Mouse (Mus musculus) forebrain, embryonic 16.5 days (tissue): Measurements from ENCODE around the gene Tspan31. TPM values are rescaled to one million over a fixed set of nuclear protein-coding genes. Genes with fewer than 3 reads are reported as not detected.
A peak's percentile ranks its signal among the peaks of the same experiment; 100 is the strongest.

Experiments
- ATAC-seq: fragments of 200-750 bp; cut with Nextera tagmentation; 2 replicates; pipeline ENCODE4 v1.8.0; 2017; ENCODE audit warnings: mild to moderate bottlenecking, moderate library complexity
- H3K27ac ChIP-seq: fragments of 300-500 bp; sonication (generic); 2 replicates; pipeline ENCODE4 v1.5.1; 2014; ENCODE audit warnings: low read length, control low read depth
- H3K27me3 ChIP-seq: fragments of 300-500 bp; sonication (generic); replicated peaks from 2 replicates; pipeline ENCODE4 v1.6.1; 2014; ENCODE audit warnings: low read length; ENCODE audit not compliant: control insufficient read depth, insufficient read depth
- H3K36me3 ChIP-seq: fragments of 300-500 bp; sonication (generic); 2 replicates; pipeline ENCODE4 v1.6.1; 2014; ENCODE audit not compliant: control insufficient read depth, insufficient read depth
- H3K4me1 ChIP-seq: fragments of 300-500 bp; sonication (generic); replicated peaks from 2 replicates; pipeline ENCODE4 v1.6.1; 2014; ENCODE audit warnings: low read length; ENCODE audit not compliant: control insufficient read depth, insufficient read depth
- H3K4me2 ChIP-seq: fragments of 300-500 bp; sonication (generic); 2 replicates; pipeline ENCODE4 v1.6.1; 2014; ENCODE audit warnings: mild to moderate bottlenecking, low read length, control low read depth
- H3K4me3 ChIP-seq: fragments of 300-500 bp; sonication (generic); replicated peaks from 2 replicates; pipeline ENCODE4 v1.5.1; 2014; ENCODE audit warnings: mild to moderate bottlenecking, low read length, control low read depth
- H3K9ac ChIP-seq: fragments of 300-500 bp; sonication (generic); replicated peaks from 2 replicates; pipeline ENCODE4 v1.6.1; 2014; ENCODE audit warnings: low read depth, low read length, control low read depth
- H3K9me3 ChIP-seq: fragments of 300-500 bp; sonication (generic); 2 replicates; pipeline ENCODE4 v1.6.1; 2016; ENCODE audit warnings: low read length; ENCODE audit not compliant: control insufficient read depth
- WGBS: fragments of 180-500 bp; shearing (Covaris S2); extraction: QIAGEN DNeasy Blood & Tissue Kit; methylation state at CpG from one replicate; pipeline ENCODE4 v1.1.7; 2014; 5-methylcytosine and 5-hydroxymethylcytosine counted together
- polyA plus RNA-seq: library from polyadenylated mRNA; unstranded; fragments of >200 nt; fragmentation: Nextera tagmentation; extraction: Ambion mirVana; gene quantifications from 2 replicates; pipeline ENCODE4 v1.2.1, GENCODE M21; 2015

Tspan31 gene
- polyA plus RNA-seq, 1 experiment from 2014 or later = 120 TPM

GRCm38 (mm10) chr10:127040569-127041214 lies 29.4 kb downstream of the Tspan31 start:
- Histone ChIP-seq H3K9me3 (no peaks in the 10 kb centered on the region), H3K4me3 (peak overlapping the region; percentile 64), H3K9ac (peak overlapping the region; percentile 71), H3K36me3 (no peaks in the 10 kb centered on the region), H3K27me3 (0 out of 2 replicates have a peak, but pooled peaks cover 2% of the 10 kb centered on the region), H3K4me2 (peak overlapping the region; percentile 97), H3K4me1 (peaks cover 12% of the 10 kb centered on the region), H3K27ac (no peak overlapping the region)
- ATAC-seq = peak; percentile 4; the same call in 1 of the 2 replicates
- WGBS = 2% methylated on average over 20 of the region's 20 CpGs

GRCm38 (mm10) chr10:127037641-127038040 lies 32.4 kb downstream of the Tspan31 start:
- Histone ChIP-seq H3K9ac (no peak overlapping the region), H3K4me2 (no peak overlapping the region), H3K4me3 (no peak overlapping the region), H3K27ac (no peak overlapping the region), H3K27me3 (0 out of 2 replicates have a peak, but pooled peaks cover 2% of the 10 kb centered on the region), H3K4me1 (peaks cover 10% of the 10 kb centered on the region), H3K36me3 (no peaks in the 10 kb centered on the region), H3K9me3 (no peaks in the 10 kb centered on the region)
- 77% methylated on average over 12 of the region's 12 CpGs for whole genome bisulfite sequencing
- no peak for ATAC-seq

GRCm38 (mm10) chr10:127036273-127036672 lies 33.8 kb downstream of the Tspan31 start:
- no peak for ATAC-seq
- no peak overlapping the region for H3K4me3 ChIP-seq
- H3K27ac ChIP-seq = no peak overlapping the region
- H3K4me2 ChIP-seq = no peak overlapping the region
- no peaks in the 10 kb centered on the region for H3K36me3 ChIP-seq
- no peak overlapping the region for H3K9ac ChIP-seq
- no peaks in the 10 kb centered on the region for H3K9me3 ChIP-seq
- peaks cover 4% of the 10 kb centered on the region for H3K4me1 ChIP-seq
- 80% methylated on average over 12 of the region's 12 CpGs for WGBS
- H3K27me3 ChIP-seq = 0 out of 2 replicates have a peak, but pooled peaks cover 2% of the 10 kb centered on the region

GRCm38 (mm10) chr10:127033301-127033741 lies 36.7 kb downstream of the Tspan31 start:
- no peak overlapping the region for H3K4me3 ChIP-seq
- ATAC-seq = no peak
- H3K4me1 ChIP-seq = peaks cover 6% of the 10 kb centered on the region
- H3K27ac ChIP-seq = no peak overlapping the region
- H3K4me2 ChIP-seq = no peak overlapping the region
- no peaks in the 10 kb centered on the region for H3K9me3 ChIP-seq
- no peak overlapping the region for H3K9ac ChIP-seq
- no peaks in the 10 kb centered on the region for H3K27me3 ChIP-seq
- no peaks in the 10 kb centered on the region for H3K36me3 ChIP-seq
- 79% methylated on average over 8 of the region's 8 CpGs for WGBS

- H3K9me3 ChIP-seq = no peaks in the 10 kb centered on the region
- peak within 1 kb of the TSS; percentile 82 for H3K4me3 ChIP-seq
- no peaks in the 10 kb centered on the region for H3K27me3 ChIP-seq
- peak within 1 kb of the TSS; percentile 81 for H3K9ac ChIP-seq
- H3K4me2 ChIP-seq = peak within 1 kb of the TSS; percentile 86
- 6% methylated on average over 53 of the region's 56 CpGs for WGBS
- H3K27ac ChIP-seq = peak within 1 kb of the TSS; percentile 44
- peaks cover 6% of the 10 kb centered on the region for H3K4me1 ChIP-seq
- peaks cover 14% of the 10 kb centered on the region for H3K36me3 ChIP-seq
- ATAC-seq = peak; percentile 90
Measured at GRCm38 (mm10) chr10:127030336-127031296, 39.4 kb downstream of the Tspan31 start, which contains the start of gene Tsfm. Gene Tsfm, minus strand, starts transcription at chr10:127030840.

GRCm38 (mm10) chr10:127018422-127018821 lies 51.6 kb downstream of the Tspan31 start:
- H3K27ac ChIP-seq = no peak overlapping the region
- no peak overlapping the region for H3K4me2 ChIP-seq
- no peaks in the 10 kb centered on the region for H3K9me3 ChIP-seq
- H3K4me1 ChIP-seq = no peaks in the 10 kb centered on the region
- no peak overlapping the region for H3K9ac ChIP-seq
- ATAC-seq = no peak
- WGBS = 58% methylated on average over 16 of the region's 16 CpGs
- H3K36me3 ChIP-seq = no peaks in the 10 kb centered on the region; the same call in 1 of the 2 replicates
- no peak overlapping the region for H3K4me3 ChIP-seq
- H3K27me3 ChIP-seq = no peaks in the 10 kb centered on the region

Other genes with a start within 250 kb of the Tspan31 start
- gene Atp23, start 168.9 kb downstream of the Tspan31 start, polyA plus RNA-seq = 10.0 and 10.5 TPM in 2 replicates
- gene Ctdsp2, start 91.5 kb downstream of the Tspan31 start, polyA plus RNA-seq = 22.9 and 27.6 TPM in 2 replicates
- 0.15 and 0.40 TPM in 2 replicates for gene Avil, start 69.6 kb downstream of the Tspan31 start, polyA plus RNA-seq
- 60.8 and 66.0 TPM in 2 replicates for gene Tsfm, start 39.4 kb downstream of the Tspan31 start, polyA plus RNA-seq
- 20.1 and 23.0 TPM in 2 replicates for gene Mettl1, start 28.9 kb downstream of the Tspan31 start, polyA plus RNA-seq
- gene Eef1akmt3, start 28.8 kb downstream of the Tspan31 start, polyA plus RNA-seq = 0.11 and 0.18 TPM in 2 replicates
- gene Cyp27b1, start 22.0 kb downstream of the Tspan31 start, polyA plus RNA-seq = 0.20 and 0.26 TPM in 2 replicates
- gene March9, start 10.1 kb downstream of the Tspan31 start, polyA plus RNA-seq = 5.3 and 6.6 TPM in 2 replicates
- 1,494 and 1,664 TPM in 2 replicates for gene Cdk4, start 6.7 kb downstream of the Tspan31 start, polyA plus RNA-seq
- gene Agap2, start 5.0 kb upstream of the Tspan31 start, polyA plus RNA-seq = 2.2 and 4.7 TPM in 2 replicates
- gene Os9, start 50.9 kb upstream of the Tspan31 start, polyA plus RNA-seq = 125 and 126 TPM in 2 replicates
- 41.5 and 45.8 TPM in 2 replicates for gene B4galnt1, start 95.0 kb upstream of the Tspan31 start, polyA plus RNA-seq
- 1.0 and 1.6 TPM in 2 replicates for gene Slc26a10, start 110.4 kb upstream of the Tspan31 start, polyA plus RNA-seq
- 32.3 and 33.0 TPM in 2 replicates for gene Arhgef25, start 119.8 kb upstream of the Tspan31 start, polyA plus RNA-seq
- gene Dtx3, start 125.5 kb upstream of the Tspan31 start, polyA plus RNA-seq = 179 and 224 TPM in 2 replicates
- 26.7 and 28.4 TPM in 2 replicates for gene Pip4k2c, start 141.3 kb upstream of the Tspan31 start, polyA plus RNA-seq
- gene Kif5a, start 193.1 kb upstream of the Tspan31 start, polyA plus RNA-seq = 98.9 and 106 TPM in 2 replicates
- gene Dctn2, start 196.1 kb upstream of the Tspan31 start, polyA plus RNA-seq = 319 and 342 TPM in 2 replicates
- 10.2 and 15.3 TPM in 2 replicates for gene Mbd6, start 218.8 kb upstream of the Tspan31 start, polyA plus RNA-seq
- 127 and 135 TPM in 2 replicates for gene Mars, start 241.5 kb upstream of the Tspan31 start, polyA plus RNA-seq